Mouse (Mus musculus) heart, embryonic 10.5 days (tissue): ENCODE measurements around the gene Hes7. TPM values are rescaled to one million over a fixed set of nuclear protein-coding genes. Genes with fewer than 3 reads are reported as not detected.
A peak's percentile ranks its signal among the peaks of the same experiment; 100 is the strongest.

Experiments
- DNase-seq: peaks from one replicate; pipeline ENCODE4 v3.0.0-alpha.2; 2017; ENCODE audit warnings: low spot score
- H3K27ac ChIP-seq: fragments of 300-500 bp; sonication (generic); 2 replicates; pipeline ENCODE4 v1.5.1; 2016; ENCODE audit warnings: mild to moderate bottlenecking
- H3K27me3 ChIP-seq: fragments of 300-500 bp; sonication (generic); 2 replicates; pipeline ENCODE4 v1.6.1; 2016; ENCODE audit warnings: mild to moderate bottlenecking; ENCODE audit not compliant: poor library complexity, insufficient read depth, severe bottlenecking
- H3K36me3 ChIP-seq: fragments of 300-500 bp; sonication (generic); 2 replicates; pipeline ENCODE4 v1.6.1; 2016; ENCODE audit warnings: mild to moderate bottlenecking, moderate library complexity
- H3K4me1 ChIP-seq: fragments of 300-500 bp; sonication (generic); 2 replicates; pipeline ENCODE4 v1.6.1; 2016; ENCODE audit warnings: mild to moderate bottlenecking
- H3K4me3 ChIP-seq: fragments of 300-500 bp; sonication (generic); 2 replicates; pipeline ENCODE4 v1.5.1; 2016; ENCODE audit warnings: mild to moderate bottlenecking, moderate library complexity
- H3K9me3 ChIP-seq: fragments of 300-500 bp; sonication (generic); 2 replicates; pipeline ENCODE4 v1.6.1; 2016; ENCODE audit warnings: mild to moderate bottlenecking, moderate library complexity
- WGBS: fragments of 180-500 bp; shearing (Covaris S2); methylation state at CpG from one replicate; pipeline ENCODE4 v1.1.7; 2016; 5-methylcytosine and 5-hydroxymethylcytosine counted together
- polyA plus RNA-seq: library from polyadenylated mRNA; unstranded; fragments of >200 nt; fragmentation: Nextera tagmentation; extraction: Ambion mirVana; gene quantifications from 2 replicates; pipeline ENCODE4 v1.2.1, GENCODE M21; 2016

Hes7 gene
- 0.60 and 0.63 TPM in 2 replicates for polyA plus RNA-seq

- H3K27ac ChIP-seq: peak within 1 kb of the TSS; percentile 88
- H3K4me3 ChIP-seq: peak within 1 kb of the TSS; percentile 86
- H3K27me3 ChIP-seq: peaks cover 16% of the 10 kb centered on the region
- H3K9me3 ChIP-seq: no peaks in the 10 kb centered on the region
- DNase-seq: no peak
- WGBS: under 1% methylated on average over 27 of the region's 27 CpGs
- peaks cover 52% of the 10 kb centered on the region for H3K4me1 ChIP-seq
- H3K36me3 ChIP-seq: no peaks in the 10 kb centered on the region
Observed at GRCm38 (mm10) chr11:69120221-69121000, at the start of gene Hes7. TSS of gene Hes7 (plus strand) at chr11:69120404.

GRCm38 (mm10) chr11:69070590-69071222, 49.5 kb upstream of the Hes7 start, which contains the start of gene Tmem107:
TSS of gene Tmem107 (plus strand) at chr11:69070806.
- Histone ChIP-seq H3K36me3 (no peaks in the 10 kb centered on the region), H3K9me3 (no peaks in the 10 kb centered on the region), H3K27me3 (no peaks in the 10 kb centered on the region), H3K4me1 (peaks cover 51% of the 10 kb centered on the region), H3K27ac (peak within 1 kb of the TSS; percentile 92), H3K4me3 (peak within 1 kb of the TSS; percentile 73)
- WGBS: under 1% methylated on average over 47 of the region's 47 CpGs
- peak; percentile 97 for DNase-seq

GRCm38 (mm10) chr11:69071262-69071661, 48.9 kb upstream of the Hes7 start:
- peak overlapping the region; percentile 73 for H3K4me3 ChIP-seq
- H3K27me3 ChIP-seq: no peaks in the 10 kb centered on the region
- WGBS: 25% methylated on average over 9 of the region's 9 CpGs
- H3K27ac ChIP-seq: peak overlapping the region; percentile 92
- H3K36me3 ChIP-seq: no peaks in the 10 kb centered on the region
- DNase-seq: no peak
- H3K4me1 ChIP-seq: peaks cover 46% of the 10 kb centered on the region
- no peaks in the 10 kb centered on the region for H3K9me3 ChIP-seq

- no peaks in the 10 kb centered on the region for H3K9me3 ChIP-seq
- no peaks in the 10 kb centered on the region for H3K27me3 ChIP-seq
- H3K36me3 ChIP-seq: no peaks in the 10 kb centered on the region
- H3K4me1 ChIP-seq: peaks cover 39% of the 10 kb centered on the region
- H3K4me3 ChIP-seq: peak overlapping the region; percentile 54
- WGBS: 84% methylated on average over 11 of the region's 11 CpGs
- DNase-seq: no peak
- H3K27ac ChIP-seq: peak overlapping the region; percentile 95
Observed at GRCm38 (mm10) chr11:69072234-69072633, 48.0 kb upstream of the Hes7 start.

GRCm38 (mm10) chr11:69072666-69073064, 47.5 kb upstream of the Hes7 start:
- H3K27me3 ChIP-seq: no peaks in the 10 kb centered on the region
- 9% methylated on average over 9 of the region's 9 CpGs for WGBS
- H3K36me3 ChIP-seq: no peaks in the 10 kb centered on the region
- DNase-seq: no peak
- H3K9me3 ChIP-seq: no peaks in the 10 kb centered on the region
- peaks cover 34% of the 10 kb centered on the region for H3K4me1 ChIP-seq
- peak overlapping the region; percentile 54 for H3K4me3 ChIP-seq
- peak overlapping the region; percentile 95 for H3K27ac ChIP-seq

GRCm38 (mm10) chr11:69073065-69073888, 46.9 kb upstream of the Hes7 start:
- peak overlapping the region; percentile 54 for H3K4me3 ChIP-seq
- H3K36me3 ChIP-seq: no peaks in the 10 kb centered on the region
- WGBS: under 1% methylated on average over 14 of the region's 14 CpGs
- H3K27ac ChIP-seq: peak overlapping the region; percentile 95
- DNase-seq: peak; percentile 92
- no peaks in the 10 kb centered on the region for H3K27me3 ChIP-seq
- H3K9me3 ChIP-seq: no peaks in the 10 kb centered on the region
- H3K4me1 ChIP-seq: peaks cover 32% of the 10 kb centered on the region

GRCm38 (mm10) chr11:69073951-69074775, 46.0 kb upstream of the Hes7 start:
- H3K27ac ChIP-seq: peak overlapping the region; percentile 95; the same call in 1 of the 2 replicates

GRCm38 (mm10) chr11:69074776-69075069, 45.5 kb upstream of the Hes7 start:
- no peak for DNase-seq

More at GRCm38 (mm10) chr11:69073951-69074775, 46.0 kb upstream of the Hes7 start:
- Histone ChIP-seq H3K36me3 (no peaks in the 10 kb centered on the region), H3K4me3 (no peak overlapping the region), H3K9me3 (no peaks in the 10 kb centered on the region), H3K4me1 (peaks cover 32% of the 10 kb centered on the region), H3K27me3 (no peaks in the 10 kb centered on the region)
- DNase-seq: no peak
- 39% methylated on average over 6 of the region's 6 CpGs for WGBS

GRCm38 (mm10) chr11:69075764-69076479, 44.3 kb upstream of the Hes7 start:
- WGBS: 53% methylated on average over 9 of the region's 9 CpGs
- Histone ChIP-seq H3K9me3 (no peaks in the 10 kb centered on the region), H3K36me3 (no peaks in the 10 kb centered on the region), H3K4me1 (peaks cover 28% of the 10 kb centered on the region), H3K27ac (no peak overlapping the region), H3K27me3 (no peaks in the 10 kb centered on the region), H3K4me3 (no peak overlapping the region)
- no peak for DNase-seq

More at GRCm38 (mm10) chr11:69074776-69075069, 45.5 kb upstream of the Hes7 start:
- Histone ChIP-seq H3K27ac (no peak overlapping the region), H3K36me3 (no peaks in the 10 kb centered on the region), H3K9me3 (no peaks in the 10 kb centered on the region), H3K27me3 (no peaks in the 10 kb centered on the region), H3K4me3 (no peak overlapping the region), H3K4me1 (peaks cover 31% of the 10 kb centered on the region)
- WGBS: 50% methylated on average over 2 of the region's 2 CpGs

- no peak overlapping the region for H3K27ac ChIP-seq
- H3K36me3 ChIP-seq: no peaks in the 10 kb centered on the region
- 80% methylated on average over 5 of the region's 5 CpGs for WGBS
- H3K4me3 ChIP-seq: no peak overlapping the region
- H3K9me3 ChIP-seq: no peaks in the 10 kb centered on the region
- H3K27me3 ChIP-seq: no peaks in the 10 kb centered on the region
- peaks cover 22% of the 10 kb centered on the region for H3K4me1 ChIP-seq
- no peak for DNase-seq
Observed at GRCm38 (mm10) chr11:69076572-69076971, 43.6 kb upstream of the Hes7 start.

- H3K27ac ChIP-seq: no peak overlapping the region
- DNase-seq: no peak
- H3K4me3 ChIP-seq: no peak overlapping the region
- WGBS: 77% methylated on average over 9 of the region's 9 CpGs
- no peaks in the 10 kb centered on the region for H3K27me3 ChIP-seq
- H3K36me3 ChIP-seq: no peaks in the 10 kb centered on the region
- peaks cover 16% of the 10 kb centered on the region for H3K4me1 ChIP-seq
- no peaks in the 10 kb centered on the region for H3K9me3 ChIP-seq
Observed at GRCm38 (mm10) chr11:69077316-69077715, 42.9 kb upstream of the Hes7 start.

GRCm38 (mm10) chr11:69078041-69078440, 42.2 kb upstream of the Hes7 start:
- H3K27ac ChIP-seq: no peak overlapping the region
- peaks cover 11% of the 10 kb centered on the region for H3K4me1 ChIP-seq
- WGBS: 68% methylated on average over 6 of the region's 6 CpGs
- no peaks in the 10 kb centered on the region for H3K9me3 ChIP-seq
- DNase-seq: no peak
- H3K4me3 ChIP-seq: no peak overlapping the region
- no peaks in the 10 kb centered on the region for H3K36me3 ChIP-seq
- no peaks in the 10 kb centered on the region for H3K27me3 ChIP-seq
